Mouse (Mus musculus) C2C12 (cell line): ENCODE measurements at regions not wholly inside any gene's neighbourhood (a gene's known extent, or its start where the extent isn't known, plus 50 kb on each side); places are given as distances from the start of the nearest gene placed in this dataset.

Experiments
- CTCF ChIP-seq: IDR thresholded peaks from one replicate; pipeline ENCODE4 v1.5.1; 2011; ENCODE audit not compliant: control insufficient read depth, insufficient read depth, insufficient read length
- MAX ChIP-seq: IDR thresholded peaks from one replicate; pipeline ENCODE4 v1.6.1; 2011; ENCODE audit warnings: mild to moderate bottlenecking, control low read depth

DNA sequence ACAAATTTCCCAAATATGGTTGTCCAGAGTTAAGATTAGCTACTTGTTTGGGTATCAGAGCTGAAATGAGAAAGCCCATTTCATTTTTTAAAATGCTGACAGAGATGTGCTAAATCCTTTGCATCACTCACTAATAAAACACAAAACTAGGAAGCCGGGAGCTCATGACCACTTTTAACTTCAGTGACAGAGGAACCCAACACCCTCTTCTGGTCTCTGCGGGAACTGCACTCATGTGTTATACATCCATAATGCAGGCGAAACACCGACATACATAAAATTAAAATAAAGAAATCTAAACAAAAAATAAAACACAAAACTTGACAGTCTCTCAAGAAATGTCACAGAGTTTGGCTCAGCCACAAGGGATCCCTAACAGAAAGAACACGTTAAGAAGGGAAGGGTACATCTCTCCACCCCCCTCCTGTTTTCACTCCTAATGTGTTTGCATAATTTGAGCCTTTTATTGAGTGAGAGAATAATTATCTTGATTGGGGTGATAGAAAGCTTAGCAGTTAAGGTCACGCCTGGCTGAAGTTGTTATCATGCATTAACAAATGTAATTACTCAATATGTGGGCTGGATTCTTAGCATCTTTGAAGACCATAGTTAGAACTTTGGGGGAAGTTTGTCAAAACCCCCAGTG lies 565.2 kb downstream of the Tmem132b start:
- TF ChIP-seq CTCF (no peak), MAX (no peak)
